Mouse (Mus musculus): ENCODE measurements around the gene Mus81.
A peak's percentile ranks its signal among the peaks of the same experiment; 100 is the strongest.

Mus81 gene

DNA sequence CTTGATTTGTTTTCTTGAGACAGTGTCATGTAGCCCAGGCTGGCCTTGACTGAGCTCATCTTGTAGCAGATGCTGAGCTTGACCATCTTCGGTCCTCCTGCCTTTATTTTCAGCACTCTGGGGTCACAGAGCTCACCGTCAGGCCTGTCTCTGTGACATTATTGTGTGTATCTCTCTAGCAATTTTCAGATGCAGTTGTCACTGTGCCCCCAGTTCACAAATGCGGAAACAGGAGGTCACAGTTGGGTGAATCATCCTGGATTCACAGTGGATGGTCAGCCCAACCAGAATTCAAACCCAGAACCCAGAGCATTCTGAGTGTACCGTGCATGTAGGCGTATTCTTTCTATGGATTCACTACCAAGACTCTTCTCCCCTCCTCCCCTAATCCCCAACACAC lies 42.5 kb downstream of the Mus81 start:
- no peak for DNase-seq (ENCODE audit: low spot score in 2 of 2)

DNA sequence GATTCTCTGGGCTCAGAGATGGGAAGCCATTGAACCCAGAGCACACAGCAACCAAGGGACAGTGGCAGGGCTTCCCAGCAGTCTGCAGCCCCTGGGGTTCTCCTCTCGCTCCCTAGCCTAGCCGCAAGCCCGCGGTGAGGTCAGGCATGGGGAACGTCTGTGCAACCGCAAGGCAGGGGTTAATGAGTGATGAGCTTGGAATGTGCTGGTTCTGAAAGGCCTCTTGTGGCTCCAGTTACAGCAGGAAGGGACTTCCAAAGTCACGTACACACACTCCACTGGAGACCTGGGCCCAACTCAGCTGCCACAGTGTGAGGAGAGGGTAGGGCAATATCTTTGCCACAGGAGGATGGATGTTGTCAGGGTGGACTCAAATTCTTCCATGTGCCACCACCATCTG lies 43.2 kb downstream of the Mus81 start:
- DNase-seq (ENCODE audit: low spot score in 2 of 2) = no peak

DNA sequence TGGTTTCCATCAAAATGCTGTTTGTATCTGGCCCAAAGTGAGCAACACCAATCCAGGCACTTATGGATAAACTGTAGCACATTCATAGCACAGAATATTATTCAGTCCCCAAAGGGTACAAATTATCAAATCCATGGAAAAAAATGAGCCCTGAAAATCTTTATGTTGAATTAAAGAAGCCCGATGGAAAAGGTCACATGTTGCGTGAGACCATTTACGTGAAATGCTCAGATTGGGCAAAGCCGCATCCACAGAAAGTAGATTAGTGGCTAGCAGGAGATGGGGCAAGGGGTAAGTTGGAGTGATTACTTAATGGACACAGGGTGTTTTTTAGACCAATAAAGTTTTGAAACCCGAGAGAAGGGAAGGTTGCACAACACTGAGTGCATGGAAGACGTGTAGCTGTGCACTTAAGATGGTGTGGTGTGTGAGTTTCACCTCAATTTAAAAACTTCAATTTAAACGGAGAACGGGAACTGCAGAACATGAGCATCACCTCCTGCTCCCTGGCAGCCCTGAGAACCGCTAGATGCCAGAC lies 43.8 kb downstream of the Mus81 start:
- DNase-seq (ENCODE audit: low spot score in 2 of 2) = no peak

DNA sequence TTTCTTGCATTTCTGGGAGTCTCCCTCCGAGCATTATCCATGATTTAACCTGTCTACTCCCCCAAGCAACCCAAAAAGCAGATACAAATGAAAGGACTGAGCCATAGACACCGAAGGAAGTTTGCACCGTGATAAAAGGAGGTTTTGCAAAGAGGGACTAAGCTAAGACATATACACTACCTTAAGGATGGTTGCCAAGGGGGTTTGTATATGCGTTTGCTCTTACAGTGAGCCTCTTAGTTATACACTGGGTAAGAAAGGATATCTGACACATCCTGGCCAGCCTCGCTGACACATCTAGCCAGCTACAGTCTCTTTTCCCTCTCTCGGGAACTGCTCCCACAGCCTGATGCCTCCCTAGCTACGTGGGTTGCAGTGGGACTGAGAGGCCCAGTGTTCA lies 54.3 kb downstream of the Mus81 start:
- no peak for DNase-seq (ENCODE audit: low spot score in 2 of 2)

DNA sequence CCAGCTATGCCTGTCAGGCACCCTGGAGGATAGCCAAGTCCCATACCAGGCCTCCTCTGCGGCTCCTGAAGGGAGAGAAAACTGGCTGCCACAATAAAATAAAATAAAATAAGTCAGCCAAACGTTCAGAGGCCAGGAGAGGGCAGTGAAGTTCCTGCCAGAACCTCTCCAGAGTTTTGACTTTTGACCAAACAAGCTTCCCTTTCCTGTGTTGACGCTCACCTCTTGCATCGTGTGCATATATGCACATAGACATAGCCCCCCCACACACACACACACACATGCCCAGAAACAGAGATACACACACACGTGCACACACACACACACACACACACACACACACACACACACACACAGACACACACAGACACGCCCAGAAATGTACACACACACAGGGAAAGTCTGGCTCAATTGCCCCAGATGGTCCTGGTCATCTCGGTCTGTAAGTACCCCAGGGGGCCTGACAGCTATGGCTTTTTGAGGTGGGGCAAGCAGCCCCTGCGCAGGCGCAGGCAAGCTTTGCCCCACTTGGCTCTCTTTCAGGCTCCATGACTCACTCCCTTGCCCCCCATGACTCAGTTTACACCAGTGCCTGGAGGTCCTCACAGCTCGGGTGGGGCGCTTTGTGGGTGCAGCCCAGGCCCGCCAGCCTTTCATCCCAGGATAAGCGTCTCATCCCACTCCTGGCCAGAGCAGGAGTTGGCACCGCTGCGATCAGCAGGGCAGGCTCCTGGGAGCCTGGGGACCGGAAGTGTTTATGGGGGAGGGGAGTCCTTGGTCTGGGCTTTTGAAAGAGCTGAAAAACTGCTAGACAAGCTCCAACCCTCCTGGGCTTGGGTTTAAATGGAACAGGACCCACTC lies 55.0 kb downstream of the Mus81 start:
- peak; percentile 45 to 46 for DNase-seq (ENCODE audit: low spot score in 2 of 2)
